Mouse (Mus musculus): ENCODE results near the gene Plxdc1. TPM values are rescaled to one million over a fixed set of nuclear protein-coding genes. Genes with fewer than 3 reads are reported as not detected.

Plxdc1 gene
- total RNA-seq, 2 experiments from 2014 or later: 8.3 to 10.7 TPM

GRCm38 (mm10) chr11:97913111-97913510 is 73.1 kb downstream of the Plxdc1 start:
- DNase-seq: no peak

DNA sequence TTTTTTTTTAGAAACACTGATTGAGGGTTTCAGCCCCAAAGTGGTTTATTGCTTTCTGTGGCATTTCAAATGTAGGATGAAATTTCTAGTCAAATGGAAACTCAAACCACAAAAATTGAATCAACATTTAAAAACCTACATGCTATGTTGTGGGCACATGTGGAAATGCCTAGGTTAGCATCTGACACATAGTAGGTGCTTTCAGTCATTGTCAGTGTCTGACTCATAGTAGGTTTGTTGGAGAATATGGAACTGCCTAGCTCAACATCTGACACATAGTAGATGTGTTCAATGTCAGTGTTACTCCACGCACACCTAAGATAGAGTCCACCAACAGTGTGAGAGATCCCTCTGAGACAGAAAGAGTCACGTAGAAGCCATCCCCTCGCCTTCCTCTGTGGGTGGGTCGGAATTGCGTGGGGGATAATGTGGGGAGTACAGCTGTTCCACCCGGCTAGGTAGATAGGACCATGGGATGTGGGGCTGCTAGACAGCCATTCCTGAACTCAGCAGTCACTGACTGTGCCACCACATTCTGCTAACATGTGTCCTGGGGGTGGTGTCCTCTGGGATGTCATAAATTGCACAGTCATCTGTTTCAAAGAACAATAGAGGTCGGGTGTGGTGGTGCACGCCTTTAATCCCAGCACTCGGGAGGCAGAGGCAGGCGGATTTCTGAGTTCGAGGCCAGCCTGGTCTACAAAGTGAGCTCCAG is 77.5 kb downstream of the Plxdc1 start:
- DNase-seq: no peak

DNA sequence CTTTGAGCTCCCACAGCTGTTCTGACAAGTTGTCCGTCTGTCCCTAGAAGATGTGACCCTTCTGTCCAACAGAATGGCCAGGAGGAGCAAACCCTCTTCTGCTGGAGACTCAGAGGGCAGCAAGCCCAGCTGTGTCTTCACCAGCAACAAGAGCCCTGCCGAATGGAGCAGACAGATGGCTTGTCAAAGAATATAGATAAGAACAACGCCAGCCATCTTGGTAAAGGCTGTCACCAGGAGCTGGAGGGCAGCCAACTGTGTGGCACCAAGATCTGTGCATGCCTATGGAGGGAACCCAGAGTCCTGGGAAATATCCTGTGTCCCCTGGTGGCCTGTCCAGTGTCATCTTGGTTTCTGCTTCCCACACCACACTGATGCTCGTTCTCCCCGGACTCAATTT is 78.3 kb downstream of the Plxdc1 start:
- DNase-seq: no peak

GRCm38 (mm10) chr11:97906905-97907304 is 79.3 kb downstream of the Plxdc1 start:
- DNase-seq: no peak

GRCm38 (mm10) chr11:97905941-97906340 is 80.3 kb downstream of the Plxdc1 start:
- DNase-seq: no peak

- DNase-seq: no peak
Observed at GRCm38 (mm10) chr11:97905540-97905939, 80.7 kb downstream of the Plxdc1 start.

- no peak for DNase-seq
Observed at GRCm38 (mm10) chr11:97904801-97905200, 81.4 kb downstream of the Plxdc1 start.

- no peak for DNase-seq
Observed at GRCm38 (mm10) chr11:97901806-97902205, 84.4 kb downstream of the Plxdc1 start.

DNA sequence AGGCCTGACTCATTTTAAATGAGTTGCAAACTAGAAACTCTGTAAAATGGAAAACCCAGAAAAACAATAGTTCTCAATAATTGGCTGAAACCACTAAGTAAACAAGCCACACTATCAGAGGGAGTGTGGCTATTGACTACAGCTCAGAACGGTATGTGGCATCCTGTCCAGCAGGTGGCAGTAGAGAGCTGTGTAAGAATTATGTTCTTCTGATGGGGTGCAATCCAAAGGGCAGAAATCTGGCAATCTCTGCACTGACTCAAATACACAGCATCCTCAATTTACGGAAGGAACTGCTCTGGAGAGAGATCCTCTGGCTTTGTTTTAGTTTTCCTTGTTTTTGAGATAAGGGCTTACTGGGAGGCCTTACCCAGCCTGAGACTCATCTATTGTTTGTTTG is 86.4 kb downstream of the Plxdc1 start:
- DNase-seq: peak; percentile 89

- DNase-seq: no peak
Observed at GRCm38 (mm10) chr11:97897568-97898185, 88.6 kb downstream of the Plxdc1 start.

GRCm38 (mm10) chr11:97896655-97897054 is 89.6 kb downstream of the Plxdc1 start:
- DNase-seq: no peak

DNA sequence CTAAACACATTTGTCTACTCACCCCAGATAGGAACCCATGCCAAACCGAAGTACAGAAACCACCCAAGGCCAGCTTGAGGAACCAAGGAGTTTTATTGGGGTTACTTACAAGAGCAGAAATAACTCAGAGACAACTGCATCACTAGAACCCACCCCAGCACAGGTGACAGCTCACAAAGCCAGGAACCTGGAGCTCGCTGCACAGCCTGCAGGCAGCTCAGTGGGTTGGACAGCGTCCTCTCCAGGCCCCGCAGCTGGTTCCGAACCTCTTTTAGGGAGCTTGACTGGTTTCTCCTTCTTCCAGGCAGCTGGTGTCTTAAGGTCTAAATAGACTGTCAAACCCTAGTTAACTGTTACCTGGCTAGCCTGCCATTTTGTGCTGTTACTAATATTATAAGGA is 94.4 kb downstream of the Plxdc1 start:
- no peak for DNase-seq

GRCm38 (mm10) chr11:97885296-97885915 is 100.8 kb downstream of the Plxdc1 start:
- DNase-seq: no peak

GRCm38 (mm10) chr11:97884601-97885185 is 101.6 kb downstream of the Plxdc1 start:
- no peak for DNase-seq

GRCm38 (mm10) chr11:97883918-97884600 is 102.2 kb downstream of the Plxdc1 start, which contains the start of gene Fbxo47:
Gene Fbxo47 (minus strand): TSS chr11:97884154.
- peak; percentile 94 for DNase-seq

GRCm38 (mm10) chr11:97883542-97883917 is 102.7 kb downstream of the Plxdc1 start:
- peak; percentile 54 for DNase-seq

DNA sequence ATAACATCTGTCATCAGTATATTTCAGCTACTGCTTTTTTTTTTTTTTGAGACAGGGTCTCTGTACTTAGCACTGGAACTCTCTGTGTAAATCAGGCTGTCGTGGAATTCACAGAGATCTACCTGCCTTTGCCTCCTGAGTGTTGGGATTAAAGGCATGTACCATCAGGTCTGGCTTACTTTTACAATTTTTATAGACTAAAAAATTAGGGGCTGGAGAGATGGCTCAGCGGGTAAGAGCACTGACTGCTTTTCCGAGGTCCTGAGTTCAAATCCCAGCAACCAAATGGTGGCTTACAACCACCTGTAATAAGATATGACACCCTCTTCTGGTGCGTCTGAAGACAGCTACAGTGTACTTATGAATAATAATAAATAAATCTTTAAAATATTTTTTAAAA is 105.9 kb downstream of the Plxdc1 start:
- no peak for DNase-seq

- no peak for DNase-seq
Observed at GRCm38 (mm10) chr11:97877341-97877740, 108.9 kb downstream of the Plxdc1 start.

GRCm38 (mm10) chr11:97874396-97874795 is 111.8 kb downstream of the Plxdc1 start:
- no peak for DNase-seq
